Mouse (Mus musculus) left cerebral cortex, adult 11 months (tissue): Measurements from ENCODE around the gene Cntn6.

Source experiments
- DNase-seq: peaks from one replicate; pipeline ENCODE4 v3.0.0; 2022; ENCODE audit warnings: low spot score

The Cntn6 gene

DNA sequence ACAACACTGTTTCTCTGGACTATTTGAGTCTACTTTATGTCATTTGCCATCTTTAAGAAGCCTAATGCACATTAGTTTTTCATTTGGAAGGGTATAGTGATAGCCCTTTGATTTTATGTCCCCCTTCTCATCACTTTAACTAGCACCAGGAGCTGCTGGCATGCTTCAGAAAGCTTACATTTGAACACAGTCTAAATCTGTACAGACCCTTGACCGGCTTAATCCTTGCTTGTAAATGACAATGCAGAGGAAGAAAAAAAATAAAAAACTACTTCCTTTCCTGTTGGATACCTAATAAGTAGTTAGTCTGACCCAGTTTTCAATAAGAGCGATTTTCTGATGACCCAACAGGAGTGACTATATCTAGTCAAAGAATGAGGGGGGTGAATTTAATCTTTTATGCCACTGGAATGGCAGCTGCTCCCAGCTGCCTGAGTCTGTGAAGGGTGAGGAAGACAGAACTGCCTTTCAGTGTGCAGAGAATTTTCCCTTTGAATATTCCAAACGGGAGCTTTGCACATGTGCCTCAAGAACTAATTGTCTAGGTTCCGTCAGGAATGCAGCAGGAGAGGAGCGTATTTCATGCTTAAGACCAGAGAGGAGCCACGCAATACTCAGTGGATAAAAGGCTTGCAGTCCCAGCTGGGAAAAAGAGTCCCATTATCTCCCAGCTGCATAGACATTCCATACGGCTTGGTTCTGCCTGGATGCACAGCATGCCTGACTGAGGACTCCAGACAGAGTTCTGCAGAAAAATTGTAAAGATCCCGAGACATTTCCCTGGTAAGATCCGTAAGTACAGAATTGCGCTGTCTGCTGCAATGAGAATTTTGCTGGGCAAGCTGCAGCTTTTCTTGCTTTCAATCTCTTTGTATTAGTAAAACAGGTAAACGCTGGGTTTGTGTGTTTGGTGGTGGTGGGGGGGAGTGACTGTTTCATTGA is at the start of gene Cntn6:
Gene Cntn6 (plus strand): TSS at position 301 of the 942 bp plus-strand sequence.
- peak; percentile 12 for DNase-seq

GRCm38 (mm10) chr6:104443731-104444130 is 48.9 kb upstream of the Cntn6 start:
- DNase-seq, result no peak

GRCm38 (mm10) chr6:104470706-104471105 is 21.9 kb upstream of the Cntn6 start:
- DNase-seq, result no peak

GRCm38 (mm10) chr6:104479242-104479641 is 13.3 kb upstream of the Cntn6 start:
- no peak for DNase-seq

GRCm38 (mm10) chr6:104493459-104493858 is 869 bp downstream of the Cntn6 start:
- no peak for DNase-seq

DNA sequence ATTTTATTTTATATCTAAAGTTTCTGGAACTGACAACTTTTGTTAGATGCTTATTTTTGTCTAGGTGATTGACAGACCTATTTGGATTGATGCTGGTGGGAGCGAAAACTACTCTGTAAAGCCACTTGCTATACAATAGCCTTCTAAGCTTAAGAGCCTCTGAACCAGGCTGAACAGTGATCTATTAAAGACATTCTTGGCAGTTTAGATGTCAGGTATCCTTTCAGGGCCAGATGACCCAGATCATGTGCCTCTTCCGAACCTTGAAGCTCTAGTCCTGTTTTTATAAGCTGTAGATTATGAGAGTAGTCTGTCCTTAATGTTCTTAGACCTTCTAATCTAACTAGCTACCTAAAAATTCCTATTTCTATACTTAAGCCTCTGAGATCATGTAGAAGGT is 3.2 kb downstream of the Cntn6 start:
- no peak for DNase-seq

GRCm38 (mm10) chr6:104563993-104564392 is 71.4 kb downstream of the Cntn6 start:
- DNase-seq, result no peak

- no peak for DNase-seq
Measured at GRCm38 (mm10) chr6:104569564-104569963, 77.0 kb downstream of the Cntn6 start.

DNA sequence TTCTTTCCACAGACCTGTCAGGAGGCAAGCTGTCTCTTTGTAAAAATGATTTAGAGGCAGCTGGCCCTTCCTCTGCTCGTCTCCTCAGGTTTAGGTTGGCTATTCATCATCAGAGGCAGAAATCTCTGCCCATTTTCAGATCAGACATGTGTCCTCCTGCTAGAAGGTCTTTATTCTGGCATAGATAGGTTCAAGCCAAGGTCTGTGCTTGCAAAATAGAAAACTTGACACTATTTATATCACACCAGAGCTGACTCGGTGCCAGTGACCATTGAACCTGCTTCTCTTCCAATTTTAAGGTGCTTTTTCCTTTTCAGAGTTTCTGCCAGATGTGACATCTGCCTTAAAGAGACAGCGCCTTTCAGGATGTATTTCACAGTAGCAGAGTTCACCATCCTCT is 95.4 kb downstream of the Cntn6 start:
- no peak for DNase-seq

GRCm38 (mm10) chr6:104600838-104601397 is 108.3 kb downstream of the Cntn6 start:
- DNase-seq, result no peak

- DNase-seq, result no peak
Measured at GRCm38 (mm10) chr6:104602894-104603293, 110.3 kb downstream of the Cntn6 start.

- no peak for DNase-seq
Measured at GRCm38 (mm10) chr6:104603371-104603770, 110.8 kb downstream of the Cntn6 start.

DNA sequence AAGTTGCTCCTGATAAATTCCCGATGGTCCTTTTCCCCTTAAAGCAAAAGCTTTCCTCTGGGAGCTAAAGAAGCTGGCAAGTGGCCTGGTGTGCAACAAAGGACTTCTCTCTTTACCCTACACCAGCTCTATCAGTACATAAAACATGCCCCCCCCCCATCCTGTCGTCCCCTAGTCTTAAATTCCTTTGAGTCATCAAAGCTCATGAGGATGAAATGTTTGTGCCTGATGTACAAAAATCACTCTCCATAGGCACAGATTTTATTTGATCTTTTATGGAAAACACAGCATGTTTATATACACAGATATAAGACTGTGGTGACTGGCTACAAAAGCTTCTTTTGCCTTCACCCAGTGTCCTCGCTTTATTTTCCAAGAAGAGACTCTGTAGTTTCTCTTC is 112.6 kb downstream of the Cntn6 start:
- no peak for DNase-seq

DNA sequence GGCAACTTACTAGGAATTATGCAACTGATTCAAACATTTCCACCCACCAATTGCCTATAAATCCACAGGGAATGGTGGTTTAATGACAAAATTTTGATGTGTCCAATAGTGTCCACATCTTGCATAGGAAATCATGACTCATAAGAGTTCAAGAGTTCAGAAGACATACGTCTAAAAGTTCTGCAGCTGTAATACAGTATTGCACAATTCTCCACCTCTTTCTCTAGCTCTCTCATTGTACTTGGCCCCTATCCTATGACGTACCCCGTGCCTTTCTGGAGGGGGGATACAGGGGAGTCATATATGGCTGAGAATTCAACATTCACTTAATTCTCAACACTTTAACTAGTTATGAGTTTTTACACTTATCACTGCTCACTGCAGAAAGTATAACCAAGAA is 160.9 kb downstream of the Cntn6 start:
- DNase-seq, result no peak

GRCm38 (mm10) chr6:104668701-104669100 is 176.1 kb downstream of the Cntn6 start:
- DNase-seq, result no peak

GRCm38 (mm10) chr6:104674249-104674648 is 181.7 kb downstream of the Cntn6 start:
- no peak for DNase-seq

DNA sequence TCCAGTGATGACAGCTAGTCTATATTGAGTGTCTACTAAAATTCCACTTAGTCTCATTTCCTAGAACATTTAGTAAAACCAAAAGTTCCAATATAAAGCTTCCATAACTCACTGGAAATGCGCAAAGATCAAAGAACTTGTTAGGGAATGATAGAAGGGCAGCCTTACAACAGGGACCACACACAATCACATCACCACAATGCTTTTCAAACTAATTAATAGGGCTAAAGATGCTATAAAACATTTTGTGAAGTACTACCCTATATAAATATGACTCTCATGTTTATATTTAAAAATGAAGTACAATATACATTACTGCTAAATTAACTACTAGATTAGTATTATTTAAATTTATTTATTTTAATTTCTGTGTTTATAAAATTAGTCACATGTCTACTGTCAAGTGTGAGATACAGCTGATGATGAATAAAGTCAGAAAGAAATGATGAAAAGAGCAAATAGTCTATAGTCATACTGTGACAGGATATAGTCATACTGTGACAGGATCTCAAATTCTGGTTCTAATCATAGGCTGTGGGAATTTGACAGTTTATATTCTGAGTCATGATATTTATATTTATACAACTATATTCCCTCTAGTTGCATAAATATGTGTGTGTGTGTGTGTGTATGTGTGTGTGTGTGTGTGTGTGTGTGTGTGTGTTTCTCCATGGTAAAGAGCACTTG is 187.4 kb downstream of the Cntn6 start:
- DNase-seq, result no peak

DNA sequence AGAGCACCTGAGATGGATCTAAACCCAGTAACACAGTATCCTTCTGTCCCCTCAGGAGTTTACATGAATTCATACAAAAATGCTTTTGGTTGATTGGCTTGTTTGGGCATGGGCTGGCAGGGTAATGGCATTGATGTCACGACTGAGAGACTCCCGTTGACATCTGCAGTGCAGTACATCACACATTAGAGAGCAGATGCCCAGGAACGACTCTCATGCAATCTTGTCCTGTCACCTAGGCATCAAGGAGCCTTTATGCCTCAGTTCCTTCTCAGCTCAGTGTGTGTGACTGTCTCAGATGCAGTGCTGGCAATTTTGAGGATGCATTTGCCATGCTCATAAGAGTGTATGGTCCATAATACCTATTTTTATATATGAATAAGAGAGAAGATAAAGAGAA is 195.4 kb downstream of the Cntn6 start:
- no peak for DNase-seq

GRCm38 (mm10) chr6:104688439-104689125 is 196.0 kb downstream of the Cntn6 start:
- DNase-seq, result no peak

DNA sequence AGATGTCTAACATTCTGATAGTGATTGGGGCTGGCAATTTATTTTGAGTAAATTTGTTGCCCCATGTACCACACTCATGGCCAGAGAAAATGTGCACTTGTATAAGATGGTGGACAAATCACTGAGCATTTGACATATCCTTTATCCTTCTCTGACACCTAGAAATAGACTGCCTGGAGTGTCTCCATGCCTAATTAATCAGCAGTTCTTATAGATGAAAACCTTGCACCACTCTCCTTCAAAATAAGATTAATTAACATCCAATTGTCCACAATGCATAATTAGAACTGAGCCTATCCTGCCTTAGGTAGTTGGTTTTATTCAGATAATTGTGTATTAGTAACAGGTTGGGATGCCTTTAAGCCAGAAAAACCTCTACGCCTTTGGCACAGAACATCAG is 236.0 kb downstream of the Cntn6 start:
- DNase-seq, result no peak

DNA sequence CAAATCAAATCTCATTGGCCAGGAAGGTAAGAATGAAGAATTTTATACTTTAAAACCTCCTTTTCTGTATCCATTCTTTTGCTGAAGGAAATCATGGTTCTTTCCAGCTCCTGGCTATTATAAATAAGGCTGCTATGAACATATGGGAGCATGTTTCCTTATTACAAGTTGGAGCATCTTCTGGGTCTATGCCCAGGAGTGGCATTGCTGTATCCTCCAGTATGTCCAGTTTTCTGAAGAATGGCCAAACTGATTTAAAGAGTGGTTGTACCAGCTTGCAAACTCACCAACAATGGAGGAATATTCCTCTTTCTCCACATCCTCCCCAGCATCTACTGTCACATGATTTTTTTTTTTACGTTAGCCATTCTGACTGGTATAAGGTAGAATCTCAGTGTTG is 241.7 kb downstream of the Cntn6 start:
- DNase-seq, result no peak

DNA sequence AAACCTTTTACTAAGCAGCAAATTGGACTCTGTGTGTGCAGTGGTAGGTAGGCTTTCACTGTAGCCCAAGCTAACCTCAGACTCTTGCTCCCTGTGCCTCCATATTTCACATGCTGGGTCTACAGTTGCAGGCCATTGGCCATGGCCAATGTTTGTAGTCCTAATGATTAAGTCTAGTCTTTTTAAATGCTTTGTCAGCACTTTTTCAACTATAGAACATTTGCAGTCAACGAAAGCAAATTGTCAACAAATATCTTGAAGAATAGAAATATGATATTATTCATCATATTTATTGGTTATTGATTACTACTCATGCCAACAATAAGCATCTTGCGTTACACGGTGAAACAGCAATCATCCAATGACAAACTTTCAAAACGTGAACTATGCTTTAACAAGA is 246.4 kb downstream of the Cntn6 start:
- no peak for DNase-seq
